Mouse (Mus musculus) erythroblast, embryonic 14.5 days (primary cell): ENCODE results near the gene Hap1. TPM values are rescaled to one million over a fixed set of nuclear protein-coding genes. Genes with fewer than 3 reads are reported as not detected.

Experiments used
- H3K27me3 ChIP-seq: 2 replicates; pipeline ENCODE4 v1.6.1; 2012; ENCODE audit warnings: inconsistent platforms; ENCODE audit not compliant: control insufficient read depth
- H3K36me3 ChIP-seq: 2 replicates; pipeline ENCODE4 v1.6.1; 2012; ENCODE audit warnings: mild to moderate bottlenecking, inconsistent platforms; ENCODE audit not compliant: control insufficient read depth
- H3K4me1 ChIP-seq: 2 replicates; pipeline ENCODE4 v1.6.1; 2012; ENCODE audit warnings: inconsistent platforms; ENCODE audit not compliant: control insufficient read depth
- H3K4me3 ChIP-seq: replicated peaks from 2 replicates; pipeline ENCODE3; 2012; ENCODE audit warnings: moderate library complexity, mild to moderate bottlenecking, inconsistent platforms
- H3K9me3 ChIP-seq: 2 replicates; pipeline ENCODE4 v1.6.1; 2012; ENCODE audit warnings: low read length, inconsistent platforms, mixed read lengths; ENCODE audit not compliant: control insufficient read depth
- GATA1 ChIP-seq: IDR thresholded peaks from 2 replicates; pipeline ENCODE4 v1.6.1; 2012; ENCODE audit warnings: low read length, inconsistent platforms, mixed read lengths
- TAL1 ChIP-seq: IDR thresholded peaks from 3 replicates; pipeline ENCODE4 v1.6.1; 2012; ENCODE audit warnings: low read length, inconsistent platforms, mixed read lengths
- polyA plus RNA-seq: library from polyadenylated mRNA; stranded (reverse); fragments of >175 nt; gene quantifications from 2 replicates; pipeline ENCODE4 v1.2.3, GENCODE M21; 2012

The Hap1 gene
- polyA plus RNA-seq, 1 experiment: 0.03 TPM

DNA sequence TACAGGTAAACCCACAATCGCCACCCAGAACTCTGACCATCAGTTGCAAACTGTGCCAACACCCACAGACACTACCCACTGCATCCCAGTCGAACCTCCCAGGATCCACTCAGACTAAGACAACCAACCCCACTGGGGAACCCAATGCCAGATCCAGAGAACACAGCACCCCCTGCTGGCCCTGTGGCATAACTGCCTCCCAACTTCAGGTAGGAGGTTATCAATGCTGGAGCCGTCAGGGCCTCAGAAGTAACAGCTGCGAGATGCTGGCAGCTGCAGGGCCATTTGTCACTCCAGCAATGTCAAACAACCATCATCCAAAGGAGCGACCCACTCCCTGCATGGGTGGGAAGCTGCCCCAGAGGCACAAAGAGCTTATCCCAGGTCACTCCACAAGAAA is 58.1 kb downstream of the Hap1 start:
- no peaks in the 10 kb centered on the region for H3K9me3 ChIP-seq
- peaks cover 8% of the 10 kb centered on the region for H3K4me1 ChIP-seq
- H3K27me3 ChIP-seq: peaks cover 5% of the 10 kb centered on the region; the same call in 1 of the 2 replicates
- H3K36me3 ChIP-seq: no peaks in the 10 kb centered on the region
- H3K4me3 ChIP-seq: peak overlapping the region; percentile 0
- no peak for TF ChIP-seq GATA1
- no peak for TF ChIP-seq TAL1

Other genes with a start within 250 kb of the Hap1 start
- gene Krt13, start 234.6 kb downstream of the Hap1 start, polyA plus RNA-seq: not detected in 2 replicates
- gene Krt15, start 220.2 kb downstream of the Hap1 start, polyA plus RNA-seq: 0.29 and 0.31 TPM in 2 replicates
- gene Krt19, start 207.5 kb downstream of the Hap1 start, polyA plus RNA-seq: not detected in 2 replicates
- gene Krt9, start 162.9 kb downstream of the Hap1 start, polyA plus RNA-seq: not detected in 2 replicates
- gene Krt14, start 148.6 kb downstream of the Hap1 start, polyA plus RNA-seq: 0.06 and 0.07 TPM in 2 replicates
- not detected in 2 replicates for gene Krt16, start 107.2 kb downstream of the Hap1 start, polyA plus RNA-seq
- gene Krt17, start 95.1 kb downstream of the Hap1 start, polyA plus RNA-seq: 0.03 and 0.04 TPM in 2 replicates
- 0.04 TPM in 1 of 2 replicates, not detected in the other for gene Krt42, start 86.3 kb downstream of the Hap1 start, polyA plus RNA-seq
- 151 and 186 TPM in 2 replicates for gene Eif1, start 36.2 kb downstream of the Hap1 start, polyA plus RNA-seq
- 0.09 and 0.11 TPM in 2 replicates for gene Gast, start 21.7 kb downstream of the Hap1 start, polyA plus RNA-seq
- gene Jup, start 41.6 kb upstream of the Hap1 start, polyA plus RNA-seq: 0.29 and 0.56 TPM in 2 replicates
- gene P3h4, start 58.7 kb upstream of the Hap1 start, polyA plus RNA-seq: not detected in 2 replicates
- 0.05 and 0.07 TPM in 2 replicates for gene Fkbp10, start 59.6 kb upstream of the Hap1 start, polyA plus RNA-seq
- gene Nt5c3b, start 85.7 kb upstream of the Hap1 start, polyA plus RNA-seq: 1.4 and 1.9 TPM in 2 replicates
- not detected in 2 replicates for gene Klhl10, start 85.8 kb upstream of the Hap1 start, polyA plus RNA-seq
- gene Klhl11, start 116.6 kb upstream of the Hap1 start, polyA plus RNA-seq: 0.03 and 0.06 TPM in 2 replicates
- 0.46 and 1.1 TPM in 2 replicates for gene Acly, start 171.9 kb upstream of the Hap1 start, polyA plus RNA-seq
- 0.01 TPM in 1 of 2 replicates, not detected in the other for gene Ttc25, start 189.5 kb upstream of the Hap1 start, polyA plus RNA-seq
- 0.09 and 0.11 TPM in 2 replicates for gene Cnp, start 218.8 kb upstream of the Hap1 start, polyA plus RNA-seq